Mouse (Mus musculus): ENCODE data around the gene Ypel1. TPM values are rescaled to one million over a fixed set of nuclear protein-coding genes. Genes with fewer than 3 reads are reported as not detected.

Ypel1 gene
- polyA plus RNA-seq, 1 experiment from 2014 or later: 106 TPM

DNA sequence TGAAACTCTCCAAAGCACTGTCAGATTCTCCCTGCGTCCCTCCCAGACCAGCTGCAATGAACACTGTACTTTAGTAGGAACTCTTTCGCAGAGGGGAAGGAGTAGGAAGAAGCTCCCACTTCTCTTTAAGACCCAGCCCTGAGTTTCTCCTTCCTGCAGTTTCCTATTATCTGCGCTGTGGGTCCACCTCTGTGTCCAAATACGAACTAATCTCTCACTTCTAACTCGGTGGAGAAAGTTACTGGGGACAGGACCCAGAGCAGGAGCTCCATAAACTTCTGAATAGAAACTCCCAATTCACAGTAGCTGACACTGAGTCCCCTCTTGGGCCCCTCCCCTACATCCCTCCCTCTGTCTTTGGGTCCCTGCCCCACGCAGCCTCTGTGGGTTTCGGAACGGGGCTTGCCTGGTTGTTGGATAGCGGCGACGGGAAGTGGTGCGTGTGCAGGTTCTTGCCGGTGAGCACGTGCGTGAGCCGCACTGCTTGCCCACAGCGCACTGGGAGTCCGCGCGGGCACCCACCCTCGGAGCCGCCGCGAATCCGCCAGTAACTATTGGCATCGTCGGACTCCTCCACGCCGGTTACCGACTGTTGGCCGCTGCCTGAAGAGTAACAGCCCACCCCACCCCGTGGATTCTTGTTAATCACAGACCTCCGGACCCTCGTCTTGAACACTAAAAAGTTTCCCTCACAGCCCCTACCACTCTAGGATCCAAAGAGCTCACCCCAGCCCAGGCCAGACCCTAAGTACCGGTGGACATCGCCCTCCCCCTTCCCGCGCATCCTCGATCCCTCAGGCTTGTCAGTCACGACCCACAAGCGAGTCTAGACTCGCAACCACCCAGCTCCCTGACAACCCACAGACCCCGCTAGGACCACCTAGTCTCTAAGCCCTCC lies 61.9 kb downstream of the Ypel1 start:
- Histone ChIP-seq H3K4me1 (ENCODE audit: control insufficient read depth, insufficient read depth, low read length) (peaks cover 2% of the 10 kb centered on the region; the same call in 1 of the 2 replicates), H3K27ac (ENCODE audit: low read depth, low read length) (peak overlapping the region; percentile 76), H3K4me2 (ENCODE audit: low read depth) (peak overlapping the region; percentile 82), H3K36me3 (ENCODE audit: control insufficient read depth, insufficient read depth, low read length) (no peaks in the 10 kb centered on the region), H3K4me3 (ENCODE audit: low read depth, low read length) (peak overlapping the region; percentile 69), H3K9me3 (ENCODE audit: control insufficient read depth, low read length) (no peaks in the 10 kb centered on the region), H3K27me3 (ENCODE audit: control insufficient read depth, insufficient read depth, low read length) (no peaks in the 10 kb centered on the region), H3K9ac (ENCODE audit: low read length) (peak overlapping the region; percentile 75)
- 3% methylated on average over 43 of the region's 43 CpGs for WGBS
- peak; percentile 86; the same call in 1 of the 2 replicates for ATAC-seq (ENCODE audit: insufficient read depth, low FRiP score, low TSS enrichment)
- peak; percentile 23 for DNase-seq (ENCODE audit: low spot score)

DNA sequence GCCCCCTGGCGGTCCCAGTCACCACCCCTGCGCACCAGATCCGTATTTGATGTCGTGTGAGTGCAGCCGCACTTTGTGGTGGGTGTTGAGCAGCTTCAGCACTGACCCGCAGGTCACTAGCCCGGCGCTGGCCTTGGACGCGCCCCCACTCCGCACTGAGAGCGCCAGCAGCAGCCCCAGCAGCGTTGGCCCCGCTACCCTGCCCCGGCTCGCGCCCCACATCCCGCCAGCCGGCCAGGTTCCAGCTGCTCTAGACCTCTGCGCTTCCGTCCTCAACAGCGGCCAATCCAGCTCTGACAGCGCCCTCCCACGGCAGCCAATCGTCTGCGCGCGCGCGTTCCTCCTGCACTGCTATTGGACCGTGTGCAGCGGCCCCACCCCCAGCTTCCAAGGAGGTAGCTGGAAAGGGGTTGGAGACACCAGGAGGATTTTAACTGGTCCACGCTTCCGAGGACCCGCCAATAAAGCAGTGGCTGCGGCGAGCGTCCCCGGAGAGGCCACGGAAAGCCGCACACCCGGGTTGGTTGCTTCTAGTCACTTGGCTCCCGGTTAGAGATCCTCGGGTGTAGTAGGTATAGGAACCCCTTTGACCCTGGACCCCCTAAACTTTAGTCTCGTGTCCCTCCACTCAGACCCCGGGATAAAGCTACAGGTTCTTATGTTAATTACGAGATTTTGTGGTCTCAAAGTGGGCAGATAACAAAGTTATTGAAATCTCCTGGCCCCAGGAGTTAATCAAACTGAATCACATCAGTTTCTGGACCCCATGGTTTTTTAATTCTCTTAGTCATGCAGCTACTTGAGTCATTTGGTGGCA lies 62.8 kb downstream of the Ypel1 start, which contains the start of gene Sdf2l1:
TSS of gene Sdf2l1 (minus strand) at position 295 of the 817 bp plus-strand sequence.
- H3K4me1 ChIP-seq (ENCODE audit: control insufficient read depth, insufficient read depth, low read length): peaks cover 2% of the 10 kb centered on the region; the same call in 1 of the 2 replicates
- H3K9ac ChIP-seq (ENCODE audit: low read length): peak within 1 kb of the TSS; percentile 75
- WGBS: under 1% methylated on average over 47 of the region's 47 CpGs
- H3K27me3 ChIP-seq (ENCODE audit: control insufficient read depth, insufficient read depth, low read length): no peaks in the 10 kb centered on the region
- peak; percentile 99 for DNase-seq (ENCODE audit: low spot score)
- peak within 1 kb of the TSS; percentile 69 for H3K4me3 ChIP-seq (ENCODE audit: low read depth, low read length)
- no peaks in the 10 kb centered on the region for H3K9me3 ChIP-seq (ENCODE audit: control insufficient read depth, low read length)
- peak within 1 kb of the TSS; percentile 76 for H3K27ac ChIP-seq (ENCODE audit: low read depth, low read length)
- ATAC-seq (ENCODE audit: insufficient read depth, low FRiP score, low TSS enrichment): peak; percentile 99
- H3K36me3 ChIP-seq (ENCODE audit: control insufficient read depth, insufficient read depth, low read length): no peaks in the 10 kb centered on the region
- H3K4me2 ChIP-seq (ENCODE audit: low read depth): peak within 1 kb of the TSS; percentile 82

DNA sequence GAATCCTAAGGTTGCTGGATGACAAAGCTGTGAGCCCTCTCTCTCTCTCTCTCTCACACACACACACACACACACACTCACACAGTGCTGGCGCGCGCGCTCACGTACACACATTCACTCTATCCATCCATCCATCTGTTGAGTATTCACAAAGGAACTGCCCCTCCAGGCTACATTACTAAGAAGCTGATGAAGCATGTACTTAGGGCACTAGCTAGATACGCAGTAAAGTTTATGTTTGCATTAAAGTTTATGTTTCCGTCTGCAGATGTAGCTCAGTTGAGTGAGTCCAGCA lies 63.4 kb downstream of the Ypel1 start:
- Histone ChIP-seq H3K4me2 (ENCODE audit: low read depth) (peak overlapping the region; percentile 82), H3K36me3 (ENCODE audit: control insufficient read depth, insufficient read depth, low read length) (no peaks in the 10 kb centered on the region), H3K27ac (ENCODE audit: low read depth, low read length) (no peak overlapping the region), H3K4me3 (ENCODE audit: low read depth, low read length) (peak overlapping the region; percentile 69), H3K27me3 (ENCODE audit: control insufficient read depth, insufficient read depth, low read length) (no peaks in the 10 kb centered on the region), H3K9ac (ENCODE audit: low read length) (peak overlapping the region; percentile 52; the same call in 1 of the 2 replicates), H3K9me3 (ENCODE audit: control insufficient read depth, low read length) (no peaks in the 10 kb centered on the region), H3K4me1 (ENCODE audit: control insufficient read depth, insufficient read depth, low read length) (peaks cover 2% of the 10 kb centered on the region; the same call in 1 of the 2 replicates)
- 44% methylated on average over 7 of the region's 7 CpGs for WGBS
- ATAC-seq (ENCODE audit: insufficient read depth, low FRiP score, low TSS enrichment) (no peak), DNase-seq (ENCODE audit: low spot score) (no peak)

MicroRNA genes within 50 kb of the gene (microRNA counts, 519-probe panel; counts per million panel counts)
- 5,793 counts per million, percentile 94 among the panel's probes with 10 or more counts for microRNA mmu-miR-130b
- microRNA mmu-miR-301b: 3,583 counts per million, percentile 70 among the panel's probes with 10 or more counts

Small RNA genes lying within 50 kb of the gene (microRNA-seq; reads per million reads assigned to microRNA genes)
- 9,113 reads per million, percentile 95 among the genes with 10 or more reads in this experiment for gene Mir130b
- 136 reads per million, percentile 55 among the genes with 10 or more reads in this experiment for gene Mir301b

Other genes starting within 250 kb of the Ypel1 start
- 1.2 and 1.7 TPM in 2 replicates for gene Spag6l, start 240.2 kb upstream of the Ypel1 start, polyA plus RNA-seq (2014; fragmentation: Nextera tagmentation; extraction: Ambion mirVana)
- not detected in 2 replicates for gene Igll1, start 205.7 kb upstream of the Ypel1 start, polyA plus RNA-seq (2014; fragmentation: Nextera tagmentation; extraction: Ambion mirVana)
- gene Top3b, start 199.0 kb upstream of the Ypel1 start, polyA plus RNA-seq (2014; fragmentation: Nextera tagmentation; extraction: Ambion mirVana): 63.5 and 67.0 TPM in 2 replicates
- gene Vpreb1, start 198.9 kb upstream of the Ypel1 start, polyA plus RNA-seq (2014; fragmentation: Nextera tagmentation; extraction: Ambion mirVana): 1.2 and 1.7 TPM in 2 replicates
- 21.7 and 24.3 TPM in 2 replicates for gene Ppm1f, start 173.2 kb upstream of the Ypel1 start, polyA plus RNA-seq (2014; fragmentation: Nextera tagmentation; extraction: Ambion mirVana)
- 218 and 224 TPM in 2 replicates for gene Mapk1, start 86.3 kb upstream of the Ypel1 start, polyA plus RNA-seq (2014; fragmentation: Nextera tagmentation; extraction: Ambion mirVana)
- 150 and 156 TPM in 2 replicates for gene Ppil2, start 41.6 kb downstream of the Ypel1 start, polyA plus RNA-seq (2014; fragmentation: Nextera tagmentation; extraction: Ambion mirVana)
- 97.3 and 105 TPM in 2 replicates for gene 2610318N02Rik, start 55.5 kb downstream of the Ypel1 start, polyA plus RNA-seq (2014; fragmentation: Nextera tagmentation; extraction: Ambion mirVana)
- 65.7 and 72.2 TPM in 2 replicates for gene Sdf2l1, start 62.7 kb downstream of the Ypel1 start, polyA plus RNA-seq (2014; fragmentation: Nextera tagmentation; extraction: Ambion mirVana)
- 12.2 and 12.5 TPM in 2 replicates for gene Ydjc, start 74.9 kb downstream of the Ypel1 start, polyA plus RNA-seq (2014; fragmentation: Nextera tagmentation; extraction: Ambion mirVana)
- 0.97 and 1.2 TPM in 2 replicates for gene Ccdc116, start 77.5 kb downstream of the Ypel1 start, polyA plus RNA-seq (2014; fragmentation: Nextera tagmentation; extraction: Ambion mirVana)
- gene Ube2l3, start 133.0 kb downstream of the Ypel1 start, polyA plus RNA-seq (2014; fragmentation: Nextera tagmentation; extraction: Ambion mirVana): 397 and 405 TPM in 2 replicates
- 1.1 TPM in 2 replicates for gene Rimbp3, start 138.9 kb downstream of the Ypel1 start, polyA plus RNA-seq (2014; fragmentation: Nextera tagmentation; extraction: Ambion mirVana)
- gene Hic2, start 163.9 kb downstream of the Ypel1 start, polyA plus RNA-seq (2014; fragmentation: Nextera tagmentation; extraction: Ambion mirVana): 10.0 and 11.2 TPM in 2 replicates
- gene Tmem191c, start 206.4 kb downstream of the Ypel1 start, polyA plus RNA-seq (2014; fragmentation: Nextera tagmentation; extraction: Ambion mirVana): 6.7 and 6.8 TPM in 2 replicates